Mouse (Mus musculus) kidney, postnatal 0 days (tissue): ENCODE data around the gene Baiap2l1. TPM values are rescaled to one million over a fixed set of nuclear protein-coding genes. Genes with fewer than 3 reads are reported as not detected.
A peak's percentile ranks its signal among the peaks of the same experiment; 100 is the strongest.

Experiments used
- ATAC-seq: fragments of 200-750 bp; cut with Nextera tagmentation; replicated peaks from 2 replicates; pipeline ENCODE4 v1.8.0; 2017; ENCODE audit warnings: low read depth, moderate number of reproducible peaks, moderate TSS enrichment, moderate library complexity; ENCODE audit not compliant: low FRiP score
- DNase-seq: peaks from one replicate; pipeline ENCODE4 v3.0.0-alpha.2; 2016; ENCODE audit warnings: low spot score
- H3K27ac ChIP-seq: fragments of 300-500 bp; sonication (generic); 2 replicates; pipeline ENCODE4 v1.5.1; 2014; ENCODE audit warnings: mild to moderate bottlenecking
- H3K27me3 ChIP-seq: fragments of 300-500 bp; sonication (generic); 2 replicates; pipeline ENCODE4 v1.6.1; 2014; ENCODE audit warnings: low read length, mixed read lengths; ENCODE audit not compliant: insufficient read depth
- H3K36me3 ChIP-seq: fragments of 300-500 bp; sonication (generic); 2 replicates; pipeline ENCODE4 v1.6.1; 2014; ENCODE audit warnings: low read length, mixed read lengths; ENCODE audit not compliant: insufficient read depth
- H3K4me1 ChIP-seq: fragments of 300-500 bp; sonication (generic); replicated peaks from 2 replicates; pipeline ENCODE4 v1.6.1; 2014; ENCODE audit warnings: antibody characterized with exemption, low read length, mixed read lengths; ENCODE audit not compliant: insufficient read depth
- H3K4me2 ChIP-seq: fragments of 300-500 bp; sonication (generic); 2 replicates; pipeline ENCODE4 v1.6.1; 2014; ENCODE audit warnings: mild to moderate bottlenecking, low read length, moderate library complexity, mixed read lengths
- H3K4me3 ChIP-seq: fragments of 300-500 bp; sonication (generic); replicated peaks from 2 replicates; pipeline ENCODE4 v1.5.1; 2014; ENCODE audit warnings: low read depth, low read length
- H3K9ac ChIP-seq: fragments of 300-500 bp; sonication (generic); 2 replicates; pipeline ENCODE4 v1.6.1; 2014; ENCODE audit warnings: low read depth, low read length
- H3K9me3 ChIP-seq: fragments of 300-500 bp; sonication (generic); replicated peaks from 2 replicates; pipeline ENCODE4 v1.6.1; 2016; ENCODE audit warnings: low read length, inconsistent platforms, mixed read lengths
- CTCF ChIP-seq: IDR thresholded peaks from 2 replicates; pipeline ENCODE4 v1.5.1; 2016; ENCODE audit warnings: antibody characterized with exemption, low read depth, mild to moderate bottlenecking, moderate library complexity
- WGBS: fragments of 180-500 bp; shearing (Covaris S2); extraction: QIAGEN DNeasy Blood & Tissue Kit; methylation state at CpG from one replicate; pipeline ENCODE4 v1.1.7; 2014; 5-methylcytosine and 5-hydroxymethylcytosine counted together
- polyA plus RNA-seq: library from polyadenylated mRNA; unstranded; fragments of >200 nt; fragmentation: Nextera tagmentation; extraction: Ambion mirVana; gene quantifications from 2 replicates; pipeline ENCODE4 v1.2.1, GENCODE M21; 2015

Gene Baiap2l1
- polyA plus RNA-seq, 1 experiment from 2014 or later, result 14.0 TPM

DNA sequence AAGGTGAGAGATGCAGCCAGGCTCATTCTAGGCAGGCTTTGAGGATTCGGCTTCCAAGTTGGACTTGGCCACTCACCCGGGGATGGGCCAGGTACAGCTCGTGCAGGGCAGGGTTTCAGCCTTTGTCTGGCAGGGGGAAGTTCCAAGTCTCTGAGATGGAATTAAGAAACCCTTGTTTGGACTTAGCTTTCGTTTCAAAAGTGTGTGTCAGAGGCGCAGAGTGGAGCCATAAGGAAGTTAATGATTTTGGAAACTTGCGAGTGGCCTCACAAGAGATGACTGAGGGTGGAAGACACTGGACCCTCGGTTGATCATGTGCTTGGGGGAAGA, 101.4 kb downstream of the Baiap2l1 start:
- Histone ChIP-seq H3K9me3 (no peaks in the 10 kb centered on the region), H3K4me3 (peak overlapping the region; percentile 94), H3K9ac (peak overlapping the region; percentile 98), H3K36me3 (0 out of 2 replicates have a peak, but pooled peaks cover 6% of the 10 kb centered on the region), H3K4me2 (peak overlapping the region; percentile 66), H3K27me3 (no peaks in the 10 kb centered on the region), H3K4me1 (peaks cover 38% of the 10 kb centered on the region), H3K27ac (peak overlapping the region; percentile 99)
- ATAC-seq, result no peak
- DNase-seq, result peak; percentile 20
- WGBS, result 5% methylated on average over 7 of the region's 7 CpGs
- TF ChIP-seq CTCF, result no peak

DNA sequence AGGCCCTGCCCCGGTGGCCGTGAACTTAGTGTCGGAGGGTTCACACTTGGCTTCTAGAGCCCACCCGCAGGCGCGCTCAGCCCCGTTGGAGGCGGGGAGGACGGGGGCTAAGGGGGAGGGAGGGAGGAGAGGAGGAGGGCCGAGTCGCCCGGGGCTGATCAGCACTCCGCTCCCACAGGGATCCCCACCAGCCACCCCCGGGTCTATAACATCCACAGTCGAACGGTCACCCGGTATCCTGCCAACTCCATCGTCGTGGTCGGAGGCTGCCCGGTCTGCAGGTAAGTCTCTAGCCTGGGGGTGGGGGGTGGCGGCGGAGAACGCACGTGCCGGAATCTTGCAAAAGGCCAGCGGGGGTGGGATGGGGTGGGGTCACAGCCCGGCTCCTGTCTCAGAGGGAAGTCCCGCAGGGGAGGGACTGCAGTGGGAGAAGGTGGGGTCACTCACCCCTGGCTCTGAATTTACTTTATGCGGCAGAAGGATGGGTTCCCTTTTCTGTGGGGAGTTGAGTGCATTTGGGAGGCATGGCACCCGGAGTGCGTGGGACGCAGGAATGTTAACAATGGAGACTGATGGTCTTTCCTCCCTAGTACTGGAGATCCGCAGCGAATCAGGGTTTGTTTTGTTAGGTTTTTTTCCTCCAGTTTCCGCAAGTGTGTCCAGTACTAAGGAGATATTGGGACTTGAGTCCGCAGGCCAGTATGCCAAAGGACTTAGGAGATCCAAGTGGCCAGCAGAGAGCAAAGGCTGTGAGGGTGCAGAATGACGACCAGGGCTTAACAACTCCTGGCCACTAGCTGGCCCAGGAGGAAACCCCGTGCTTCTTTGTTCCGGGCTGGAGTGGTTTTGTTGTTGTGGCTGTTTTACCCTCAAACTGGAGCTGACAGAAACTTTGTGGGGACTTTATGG, 102.0 kb downstream of the Baiap2l1 start:
- DNase-seq (peak; percentile 82), ATAC-seq (peak; percentile 55)
- Histone ChIP-seq H3K4me2 (peak overlapping the region; percentile 66), H3K36me3 (0 out of 2 replicates have a peak, but pooled peaks cover 6% of the 10 kb centered on the region), H3K4me3 (peak overlapping the region; percentile 94), H3K9ac (peak overlapping the region; percentile 98), H3K27ac (peak overlapping the region; percentile 99), H3K9me3 (no peaks in the 10 kb centered on the region), H3K27me3 (no peaks in the 10 kb centered on the region), H3K4me1 (peaks cover 32% of the 10 kb centered on the region)
- TF ChIP-seq CTCF, result no peak; the same call in 1 of the 2 replicates
- under 1% methylated on average over 39 of the region's 40 CpGs for WGBS

GRCm38 (mm10) chr5:144254811-144255631, 102.9 kb downstream of the Baiap2l1 start:
- Histone ChIP-seq H3K4me1 (peaks cover 26% of the 10 kb centered on the region), H3K9me3 (no peaks in the 10 kb centered on the region), H3K9ac (peak overlapping the region; percentile 98), H3K36me3 (0 out of 2 replicates have a peak, but pooled peaks cover 6% of the 10 kb centered on the region), H3K27ac (peak overlapping the region; percentile 99), H3K4me3 (peak overlapping the region; percentile 94), H3K4me2 (peak overlapping the region; percentile 66), H3K27me3 (no peaks in the 10 kb centered on the region)
- ATAC-seq, result peak; percentile 76
- TF ChIP-seq CTCF, result no peak
- DNase-seq, result peak; percentile 92
- under 1% methylated on average over 56 of the region's 84 CpGs for WGBS

DNA sequence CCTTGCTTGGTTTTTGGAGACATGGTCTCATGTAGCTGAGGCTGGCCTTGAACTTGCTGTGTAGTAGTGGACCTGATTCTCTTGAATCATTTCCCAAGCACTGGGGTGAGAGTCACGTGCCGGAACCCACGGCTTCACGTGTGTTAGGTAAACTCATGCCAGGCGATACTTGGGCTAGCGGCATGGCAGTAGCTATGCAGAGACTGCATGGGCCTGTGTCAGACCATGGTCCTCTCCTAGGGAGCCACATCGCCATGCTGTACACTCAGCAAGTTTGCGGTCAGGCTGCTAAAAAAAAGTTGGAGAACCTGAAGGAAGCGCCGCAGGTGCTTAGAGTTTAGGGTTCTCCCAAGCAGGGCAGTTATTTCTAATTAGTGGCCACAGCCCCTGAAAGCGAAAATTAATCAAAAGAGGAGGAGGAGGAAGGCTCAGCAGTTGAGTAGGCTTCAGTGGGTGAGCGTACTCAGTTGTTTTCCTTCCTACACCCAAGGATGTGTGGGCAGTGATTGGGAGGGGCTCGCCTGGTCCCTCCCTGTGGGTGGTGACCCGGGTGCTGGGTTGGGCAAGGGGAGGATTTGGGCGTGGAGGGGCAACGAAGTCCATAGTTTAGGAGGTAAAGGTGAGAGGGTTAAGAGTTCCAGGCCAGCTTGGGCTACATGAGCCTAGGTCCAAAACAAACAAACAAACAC, 103.6 kb downstream of the Baiap2l1 start:
- H3K4me3 ChIP-seq, result peak overlapping the region; percentile 94
- WGBS, result 39% methylated on average over 16 of the region's 16 CpGs
- DNase-seq (peak; percentile 74), ATAC-seq (peak; percentile 29)
- no peak for TF ChIP-seq CTCF
- H3K9me3 ChIP-seq, result no peaks in the 10 kb centered on the region
- peaks cover 26% of the 10 kb centered on the region for H3K4me1 ChIP-seq
- H3K9ac ChIP-seq, result 0 out of 2 replicates have a peak overlapping the region, but pooled peaks have one; percentile 19
- H3K27ac ChIP-seq, result peak overlapping the region; percentile 99
- H3K4me2 ChIP-seq, result peak overlapping the region; percentile 66
- no peaks in the 10 kb centered on the region for H3K27me3 ChIP-seq
- 0 out of 2 replicates have a peak, but pooled peaks cover 6% of the 10 kb centered on the region for H3K36me3 ChIP-seq

GRCm38 (mm10) chr5:144253212-144253611, 104.7 kb downstream of the Baiap2l1 start:
- peak; percentile 30; the same call in 1 of the 2 replicates for TF ChIP-seq CTCF
- peaks cover 15% of the 10 kb centered on the region for H3K4me1 ChIP-seq
- H3K36me3 ChIP-seq, result 0 out of 2 replicates have a peak, but pooled peaks cover 6% of the 10 kb centered on the region
- no peak overlapping the region for H3K4me3 ChIP-seq
- no peaks in the 10 kb centered on the region for H3K9me3 ChIP-seq
- no peaks in the 10 kb centered on the region for H3K27me3 ChIP-seq
- no peak overlapping the region for H3K9ac ChIP-seq
- no peak overlapping the region for H3K27ac ChIP-seq
- no peak overlapping the region for H3K4me2 ChIP-seq
- ATAC-seq (no peak), DNase-seq (no peak)
- 65% methylated on average over 4 of the region's 4 CpGs for WGBS
